Mouse (Mus musculus): ENCODE measurements at regions not wholly inside any gene's neighbourhood (a gene's known extent, or its start where the extent isn't known, plus 50 kb on each side); places are given as distances from the start of the nearest gene placed in this dataset.

DNA sequence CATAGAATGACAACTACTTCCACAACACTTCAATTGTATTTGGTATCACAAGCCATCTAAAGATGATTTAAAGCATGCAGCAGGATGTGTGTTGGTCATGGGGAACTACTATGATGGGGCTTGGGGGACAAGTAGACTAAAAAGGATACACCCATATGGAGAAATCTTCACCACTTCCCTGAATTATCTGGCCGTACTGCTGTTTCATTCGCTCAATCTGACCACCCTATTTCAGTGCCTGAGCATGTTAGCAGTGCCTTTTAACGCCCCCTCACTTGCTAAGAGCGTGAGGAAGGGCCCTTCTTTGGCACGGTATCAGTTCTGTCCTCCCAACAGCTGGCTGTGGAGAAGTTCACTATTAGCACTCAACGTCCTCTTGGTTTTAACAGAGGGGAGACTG, 132.6 kb upstream of the Pja1 start:
- in situ Hi-C loops (cut with MboI; ENCODE audit: low pct_unique_long_range_greater_than_20kb in 1 of 2, low sequenced_read_pairs in 2 of 2, unreplicated experiment in 1 of 2), result no loop called here

DNA sequence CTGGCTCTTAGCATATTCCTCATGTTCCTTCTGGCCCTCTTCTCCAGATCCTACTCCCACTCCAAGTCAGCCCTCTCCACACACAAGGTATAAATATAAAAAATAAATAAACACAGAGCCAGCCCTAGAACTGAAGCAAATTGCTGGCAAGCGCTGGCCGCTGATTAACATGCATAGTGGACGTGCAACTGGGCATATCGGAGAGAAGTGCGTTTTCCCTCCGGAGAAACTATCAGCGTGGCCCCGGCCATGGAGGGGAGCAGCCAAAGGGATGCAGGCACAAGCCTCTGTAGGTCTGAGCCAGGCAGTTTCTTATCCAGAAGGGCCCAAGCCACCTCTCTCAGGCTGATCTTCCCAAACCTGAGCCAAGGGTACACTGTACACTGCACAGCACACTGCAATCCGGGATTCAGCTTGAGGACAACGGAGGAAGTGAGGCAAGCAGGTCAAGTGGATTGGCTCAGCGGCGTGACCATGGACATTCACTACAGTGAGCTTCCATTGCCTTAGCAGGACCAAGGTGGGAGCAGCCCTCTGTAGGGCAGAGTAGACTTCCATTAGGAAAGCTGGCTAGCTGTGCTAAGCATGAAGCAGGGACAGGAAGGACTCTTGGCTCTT, 131.3 kb upstream of the Pja1 start:
- in situ Hi-C loops (cut with MboI; ENCODE audit: low pct_unique_long_range_greater_than_20kb in 1 of 2, low sequenced_read_pairs in 2 of 2, unreplicated experiment in 1 of 2), result no loop called here

DNA sequence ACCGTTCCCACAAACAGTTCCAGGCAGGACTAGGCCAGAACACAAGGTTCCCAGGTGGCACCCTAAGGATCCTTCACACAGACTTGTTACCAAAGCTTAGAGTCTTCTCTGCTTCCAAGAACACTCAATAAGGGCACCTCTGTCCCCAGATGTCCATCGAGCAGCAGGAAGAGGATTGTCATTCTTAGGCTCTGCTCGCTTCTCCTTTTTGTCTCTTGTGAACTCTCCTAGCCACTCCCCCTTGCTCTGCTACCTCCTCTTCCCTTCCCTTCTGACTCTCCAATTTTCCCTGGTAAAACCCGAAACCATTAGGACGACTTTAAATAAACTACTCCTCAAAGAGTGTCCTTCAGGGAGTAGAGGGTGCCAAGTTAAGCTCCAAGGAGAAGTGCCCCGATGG, 124.4 kb upstream of the Pja1 start:
- in situ Hi-C loops (cut with MboI; ENCODE audit: low pct_unique_long_range_greater_than_20kb in 1 of 2, low sequenced_read_pairs in 2 of 2, unreplicated experiment in 1 of 2), result no loop called here

DNA sequence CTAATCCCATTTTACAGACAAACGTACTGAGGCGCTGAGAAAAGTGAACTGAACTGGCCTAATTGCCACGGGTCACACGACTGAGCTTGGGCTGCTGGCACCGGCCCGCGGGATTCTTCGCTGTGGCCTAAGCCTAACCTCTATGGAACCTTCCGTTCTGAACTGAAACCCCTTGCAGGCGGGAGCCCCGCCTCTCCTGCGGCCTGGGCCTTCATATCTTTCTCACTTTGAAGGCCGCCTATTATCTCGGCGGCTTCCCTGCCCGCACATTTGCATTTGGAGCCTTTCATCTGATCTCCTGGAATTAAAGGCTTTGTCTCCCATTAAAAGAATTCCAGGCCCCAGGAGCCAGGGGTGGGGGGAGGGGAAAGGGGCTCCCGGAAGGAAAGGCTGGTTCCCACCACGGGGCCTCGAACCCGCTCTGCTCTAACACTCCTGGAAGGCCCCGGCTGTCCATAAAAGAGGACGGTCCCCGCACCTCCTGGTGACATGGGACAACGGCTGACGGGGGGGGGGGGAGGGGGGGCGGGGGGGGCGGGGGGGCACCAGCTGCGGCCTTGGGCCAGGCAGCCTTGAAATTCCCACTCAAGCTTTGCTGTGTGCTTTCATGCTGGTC, 122.9 kb upstream of the Pja1 start:
- in situ Hi-C loops (cut with MboI; ENCODE audit: low pct_unique_long_range_greater_than_20kb in 1 of 2, low sequenced_read_pairs in 2 of 2, unreplicated experiment in 1 of 2), result no loop called here

DNA sequence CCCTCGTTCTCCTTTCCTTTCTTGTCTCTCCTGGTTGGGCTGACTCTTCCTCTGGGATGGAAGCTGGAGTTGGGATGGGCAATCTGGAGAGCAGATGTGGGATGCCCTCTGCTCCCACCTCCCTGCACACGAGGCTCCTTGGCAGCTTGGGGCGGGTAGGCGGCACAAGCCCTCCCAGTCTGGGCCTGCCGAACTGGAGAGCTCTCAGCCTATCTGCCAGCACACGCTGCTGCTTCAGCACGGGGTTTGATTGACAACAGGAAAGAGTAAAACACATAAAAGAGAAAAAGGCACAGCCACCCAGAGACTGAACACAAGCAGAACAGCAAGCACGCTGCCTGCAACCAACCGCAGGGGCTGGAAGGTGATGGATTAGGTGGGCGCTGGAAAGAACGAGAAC, 121.9 kb upstream of the Pja1 start:
- in situ Hi-C loops (cut with MboI; ENCODE audit: low pct_unique_long_range_greater_than_20kb in 1 of 2, low sequenced_read_pairs in 2 of 2, unreplicated experiment in 1 of 2), result no loop called here

DNA sequence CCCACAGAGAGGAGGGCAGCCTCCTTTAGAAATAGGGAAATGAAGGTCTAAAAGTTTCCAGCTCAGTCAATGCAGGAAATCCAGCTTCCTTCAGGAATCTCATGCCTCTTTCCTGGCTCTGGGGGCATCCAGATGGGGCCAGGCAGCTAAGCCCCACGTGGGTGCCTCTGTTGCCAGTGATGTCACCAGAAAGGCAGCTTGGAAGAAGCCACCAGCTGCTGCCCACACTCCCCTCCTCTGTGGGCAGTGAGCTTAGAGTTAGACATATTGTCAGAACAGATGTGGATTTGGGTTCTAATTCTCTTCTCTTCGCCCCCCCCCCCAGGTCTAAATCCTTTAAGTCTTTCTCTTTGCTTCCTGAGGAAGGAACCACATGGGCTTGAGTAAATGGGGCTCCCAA, 116.2 kb upstream of the Pja1 start:
- in situ Hi-C loops (cut with MboI; ENCODE audit: low pct_unique_long_range_greater_than_20kb in 1 of 2, low sequenced_read_pairs in 2 of 2, unreplicated experiment in 1 of 2), result loop anchor here in 1 of 2 experiments (10.0 kb wide), 1 partner anchor 452 kb away; the partner anchor contains the start of gene Efnb1

DNA sequence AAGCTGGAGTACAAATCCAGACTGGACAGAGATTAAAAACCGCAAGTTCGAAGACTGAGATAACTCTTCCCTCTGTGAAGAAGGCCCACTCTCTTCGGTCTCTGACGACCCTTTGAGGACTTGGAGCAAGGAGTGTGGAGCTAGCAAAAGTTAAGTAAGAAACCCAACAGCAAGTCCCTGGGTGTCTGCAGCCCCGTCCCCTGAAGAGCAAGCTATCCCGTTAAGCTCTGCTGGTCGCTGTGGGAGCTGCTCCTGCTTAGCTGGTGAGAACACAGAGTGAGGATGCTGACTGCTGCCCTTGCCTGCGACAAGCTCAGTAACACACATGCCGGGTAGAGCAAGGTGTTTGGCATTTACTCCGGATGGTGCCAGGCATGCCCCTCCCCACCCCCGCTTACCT, 115.2 kb upstream of the Pja1 start:
- in situ Hi-C loops (cut with MboI; ENCODE audit: low pct_unique_long_range_greater_than_20kb in 1 of 2, low sequenced_read_pairs in 2 of 2, unreplicated experiment in 1 of 2), result loop anchor here in 1 of 2 experiments (10.0 kb wide), 1 partner anchor 451 kb away; the partner anchor contains the start of gene Efnb1

DNA sequence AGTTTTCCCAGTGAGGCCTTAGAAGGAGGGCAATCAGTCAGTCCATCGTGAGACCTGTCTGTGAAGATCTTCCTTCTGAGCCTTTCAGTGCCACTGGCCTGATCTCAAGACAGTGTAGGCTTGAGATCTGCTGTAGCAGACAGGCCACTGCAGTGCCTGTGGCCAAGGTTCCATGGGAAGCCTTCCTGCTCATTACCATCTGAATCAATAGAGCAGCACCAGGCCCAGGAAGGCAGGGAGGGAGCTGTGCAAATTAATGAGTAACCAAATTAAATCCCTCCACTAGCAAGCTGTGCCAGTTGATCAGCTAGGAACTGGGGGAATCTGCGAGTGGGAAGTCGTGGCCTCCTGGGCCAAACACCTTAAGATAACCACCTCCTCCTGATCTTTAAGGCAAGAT, 114.6 kb upstream of the Pja1 start:
- in situ Hi-C loops (cut with MboI; ENCODE audit: low pct_unique_long_range_greater_than_20kb in 1 of 2, low sequenced_read_pairs in 2 of 2, unreplicated experiment in 1 of 2), result loop anchor here in 1 of 2 experiments (10.0 kb wide), 1 partner anchor 451 kb away; the partner anchor contains the start of gene Efnb1

DNA sequence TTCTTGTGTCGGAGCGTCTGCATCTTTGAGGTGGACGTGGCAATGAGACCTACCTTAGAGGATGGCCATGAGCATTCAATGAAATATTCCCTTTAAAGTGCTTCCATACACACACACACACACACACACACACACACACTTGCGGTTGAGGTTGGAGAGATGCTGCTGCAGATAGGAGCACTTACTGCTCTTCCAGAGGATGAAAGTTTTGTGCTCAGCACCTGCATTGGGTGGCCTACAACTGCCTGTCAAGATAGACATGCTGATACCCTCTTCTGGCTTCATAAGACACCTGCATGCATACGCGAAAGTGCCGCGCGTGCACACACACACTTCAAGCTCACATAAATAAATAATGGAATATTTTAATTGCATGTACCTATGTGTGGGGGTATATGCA, 111.5 kb upstream of the Pja1 start:
- in situ Hi-C loops (cut with MboI; ENCODE audit: low pct_unique_long_range_greater_than_20kb in 1 of 2, low sequenced_read_pairs in 2 of 2, unreplicated experiment in 1 of 2), result loop anchor here in 1 of 2 experiments (10.0 kb wide), 1 partner anchor 448 kb away; the partner anchor contains the start of gene Efnb1

DNA sequence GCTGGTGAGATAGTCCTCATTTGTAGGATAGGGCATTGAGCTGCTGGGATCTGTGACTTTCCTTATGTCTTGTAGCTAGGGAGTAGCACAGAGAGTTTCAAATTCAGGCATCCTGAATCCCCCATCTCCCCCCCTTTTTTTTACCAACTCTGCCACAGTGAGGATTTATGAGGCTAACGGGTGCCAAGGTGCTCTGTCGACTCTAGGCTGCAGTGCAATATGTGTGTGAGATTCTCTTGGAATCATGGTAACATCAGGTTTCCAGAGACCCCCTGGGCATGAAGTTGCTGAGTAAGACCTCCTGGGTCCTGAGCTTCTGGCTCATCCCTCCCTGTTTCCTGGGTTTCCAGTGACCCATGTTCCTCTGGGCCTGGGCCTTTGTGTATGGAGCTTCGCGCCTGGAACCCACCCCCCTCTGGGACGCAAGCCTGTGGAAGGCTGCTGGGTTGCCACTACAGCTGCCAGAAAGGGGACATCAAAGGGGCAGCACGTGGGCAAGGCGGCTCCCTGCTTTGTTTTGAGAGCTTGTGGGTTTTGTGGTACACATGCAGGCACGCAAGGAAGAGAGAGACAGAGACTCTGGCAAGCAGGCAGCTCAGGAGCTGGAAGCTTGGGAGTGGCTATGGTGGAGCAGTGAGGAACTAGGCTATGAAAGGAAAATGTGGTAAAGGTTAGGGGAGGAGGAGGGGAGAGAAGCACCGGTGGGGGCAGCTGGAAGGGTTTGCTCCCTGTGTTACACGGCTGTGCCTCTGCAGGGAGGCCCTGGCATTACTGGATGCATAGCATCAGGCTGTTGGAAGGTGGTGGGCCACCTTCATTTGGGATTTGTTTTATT, 110.8 kb upstream of the Pja1 start:
- in situ Hi-C loops (cut with MboI; ENCODE audit: low pct_unique_long_range_greater_than_20kb in 1 of 2, low sequenced_read_pairs in 2 of 2, unreplicated experiment in 1 of 2), result loop anchor here in 1 of 2 experiments (10.0 kb wide), 1 partner anchor 447 kb away; the partner anchor contains the start of gene Efnb1

DNA sequence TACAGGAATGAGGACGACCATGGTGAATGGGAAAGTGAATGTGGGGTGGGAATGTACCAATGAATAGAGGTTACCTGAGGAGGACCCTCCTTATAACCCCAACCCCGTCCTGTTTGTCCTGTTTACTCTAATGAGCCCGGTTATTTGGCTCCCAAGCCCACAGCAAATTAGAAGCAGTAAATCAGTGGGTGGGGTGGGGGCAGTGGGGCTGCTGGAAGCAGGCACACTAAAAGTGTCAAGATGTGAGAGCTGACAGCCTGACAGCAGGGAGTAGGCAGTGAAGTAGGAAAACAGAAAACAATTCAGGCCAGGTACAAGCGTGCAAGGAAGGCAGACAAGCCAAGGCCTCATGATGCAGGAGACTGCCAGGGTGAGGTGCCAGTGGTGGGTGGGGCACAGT, 108.1 kb upstream of the Pja1 start:
- in situ Hi-C loops (cut with MboI; ENCODE audit: low pct_unique_long_range_greater_than_20kb in 1 of 2, low sequenced_read_pairs in 2 of 2, unreplicated experiment in 1 of 2), result loop anchor here in 1 of 2 experiments (10.0 kb wide), 1 partner anchor 444 kb away; the partner anchor contains the start of gene Efnb1

DNA sequence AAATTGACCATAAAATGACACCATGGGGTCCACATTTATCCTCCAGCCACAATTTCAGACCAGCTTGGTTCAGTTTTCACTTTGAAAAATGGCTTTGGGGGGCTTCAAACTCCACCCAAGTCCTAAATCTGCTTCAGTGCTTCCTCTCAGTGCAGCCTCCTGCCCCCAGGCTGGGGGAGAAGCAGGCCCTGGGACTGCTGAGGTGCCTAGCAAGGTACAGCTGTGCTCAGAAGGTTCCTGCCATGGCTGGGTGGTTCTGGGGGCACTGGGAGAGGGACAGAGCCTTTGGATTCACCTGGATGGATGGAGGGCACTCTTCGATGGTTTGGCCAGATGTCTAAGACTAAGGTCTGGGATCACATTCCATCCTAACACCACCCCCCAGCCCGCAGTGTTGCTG, 107.7 kb upstream of the Pja1 start:
- in situ Hi-C loops (cut with MboI; ENCODE audit: low pct_unique_long_range_greater_than_20kb in 1 of 2, low sequenced_read_pairs in 2 of 2, unreplicated experiment in 1 of 2), result loop anchor here in 1 of 2 experiments (10.0 kb wide), 1 partner anchor 444 kb away; the partner anchor contains the start of gene Efnb1

DNA sequence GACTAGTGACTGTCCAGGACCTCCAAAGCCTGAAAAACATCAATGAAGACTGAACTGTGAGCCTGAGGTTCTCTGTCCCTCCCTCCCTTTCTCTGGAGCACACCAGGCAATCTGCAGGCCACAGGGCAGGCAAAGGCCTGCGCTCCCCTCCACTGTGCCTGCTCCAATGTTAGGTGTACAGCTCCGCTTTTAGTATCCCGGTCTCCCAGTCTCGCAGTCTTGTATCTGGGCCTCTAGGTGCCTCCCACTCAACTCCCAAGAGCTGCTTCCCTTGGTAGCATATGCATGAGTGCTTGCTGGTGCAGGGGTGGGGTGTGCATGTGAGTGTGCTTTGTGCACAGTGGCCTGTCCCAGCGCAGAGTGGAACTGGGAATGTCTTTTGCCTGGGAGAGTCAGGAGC, 104.0 kb upstream of the Pja1 start:
- in situ Hi-C loops (cut with MboI; ENCODE audit: low pct_unique_long_range_greater_than_20kb in 1 of 2, low sequenced_read_pairs in 2 of 2, unreplicated experiment in 1 of 2), result loop anchor here in 1 of 2 experiments (10.0 kb wide), 1 partner anchor 440 kb away; the partner anchor contains the start of gene Efnb1

DNA sequence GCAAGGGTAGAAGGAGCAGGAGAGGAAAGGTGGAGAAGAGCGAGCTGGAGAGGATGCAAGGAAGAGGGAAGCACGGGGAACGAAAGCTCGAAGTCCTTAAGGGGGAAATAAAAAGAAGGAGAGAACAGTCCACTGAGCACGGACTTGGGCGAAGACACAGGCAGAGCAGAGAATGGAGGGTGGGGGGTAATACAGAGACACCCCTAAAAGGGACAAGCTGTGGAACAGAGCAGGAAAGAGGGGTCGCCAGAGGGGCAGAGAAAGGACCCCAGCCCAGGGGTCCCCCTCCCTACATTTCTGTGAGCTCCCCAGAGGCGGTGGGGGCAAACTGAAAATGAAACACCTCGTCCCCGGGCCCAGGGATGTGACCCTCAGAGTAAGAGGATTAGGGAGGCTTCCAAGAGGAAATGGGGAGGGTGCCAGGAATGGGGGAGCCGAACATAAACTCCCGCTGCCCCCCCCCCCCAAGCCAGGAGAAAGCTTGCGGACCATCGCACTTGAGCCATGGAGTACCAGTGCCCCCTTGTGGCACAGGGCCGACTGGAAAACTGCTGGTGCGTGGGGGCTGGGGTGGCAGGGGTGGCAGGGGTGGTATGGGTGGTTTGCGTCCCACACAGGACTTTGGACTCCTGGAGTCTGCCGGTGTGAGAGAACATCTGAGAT, 103.5 kb upstream of the Pja1 start:
- in situ Hi-C loops (cut with MboI; ENCODE audit: low pct_unique_long_range_greater_than_20kb in 1 of 2, low sequenced_read_pairs in 2 of 2, unreplicated experiment in 1 of 2), result loop anchor here in 1 of 2 experiments (10.0 kb wide), 1 partner anchor 440 kb away; the partner anchor contains the start of gene Efnb1

DNA sequence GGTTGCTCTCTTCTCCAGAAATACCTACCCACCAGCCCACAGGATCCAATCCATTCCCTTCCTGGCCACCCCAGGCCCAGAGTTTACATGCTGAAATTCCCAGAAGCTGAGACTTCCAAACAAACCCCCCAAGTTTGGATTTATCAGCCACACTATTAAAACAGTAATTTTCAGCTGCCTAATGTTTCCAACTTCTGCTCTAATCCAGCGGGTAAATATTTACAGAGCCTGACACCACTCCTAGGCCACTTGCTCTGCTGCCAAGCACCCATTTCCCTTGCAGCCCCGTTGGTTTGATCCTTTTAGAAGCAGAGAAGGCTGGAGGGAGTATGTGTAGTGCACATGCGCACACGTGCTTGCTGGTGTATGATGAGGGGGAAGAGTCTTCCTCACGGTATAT, 99.1 kb upstream of the Pja1 start:
- in situ Hi-C loops (cut with MboI; ENCODE audit: low pct_unique_long_range_greater_than_20kb in 1 of 2, low sequenced_read_pairs in 2 of 2, unreplicated experiment in 1 of 2), result loop anchor here in 1 of 2 experiments (10.0 kb wide), 1 partner anchor 435 kb away; the partner anchor contains the start of gene Efnb1

DNA sequence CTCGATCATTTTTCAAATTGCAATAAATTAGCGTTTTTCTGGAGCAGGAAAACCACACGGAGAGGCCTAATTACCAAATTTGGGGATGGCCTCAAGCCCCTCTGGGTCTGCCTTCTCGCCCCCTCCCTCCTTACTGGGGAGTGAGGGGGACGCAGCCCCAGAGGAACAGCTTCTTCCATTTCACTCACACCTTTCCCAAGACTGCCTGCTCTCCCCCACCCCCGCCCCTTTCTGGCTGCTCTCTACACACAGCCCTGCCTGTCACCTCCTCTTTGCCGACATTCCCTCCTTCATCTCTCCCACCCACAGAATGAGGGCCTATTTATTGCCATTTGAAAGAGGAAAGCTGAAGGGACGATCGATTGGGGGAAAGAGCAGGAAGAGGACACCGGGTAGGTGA, 97.2 kb upstream of the Pja1 start:
- in situ Hi-C loops (cut with MboI; ENCODE audit: low pct_unique_long_range_greater_than_20kb in 1 of 2, low sequenced_read_pairs in 2 of 2, unreplicated experiment in 1 of 2), result no loop called here

DNA sequence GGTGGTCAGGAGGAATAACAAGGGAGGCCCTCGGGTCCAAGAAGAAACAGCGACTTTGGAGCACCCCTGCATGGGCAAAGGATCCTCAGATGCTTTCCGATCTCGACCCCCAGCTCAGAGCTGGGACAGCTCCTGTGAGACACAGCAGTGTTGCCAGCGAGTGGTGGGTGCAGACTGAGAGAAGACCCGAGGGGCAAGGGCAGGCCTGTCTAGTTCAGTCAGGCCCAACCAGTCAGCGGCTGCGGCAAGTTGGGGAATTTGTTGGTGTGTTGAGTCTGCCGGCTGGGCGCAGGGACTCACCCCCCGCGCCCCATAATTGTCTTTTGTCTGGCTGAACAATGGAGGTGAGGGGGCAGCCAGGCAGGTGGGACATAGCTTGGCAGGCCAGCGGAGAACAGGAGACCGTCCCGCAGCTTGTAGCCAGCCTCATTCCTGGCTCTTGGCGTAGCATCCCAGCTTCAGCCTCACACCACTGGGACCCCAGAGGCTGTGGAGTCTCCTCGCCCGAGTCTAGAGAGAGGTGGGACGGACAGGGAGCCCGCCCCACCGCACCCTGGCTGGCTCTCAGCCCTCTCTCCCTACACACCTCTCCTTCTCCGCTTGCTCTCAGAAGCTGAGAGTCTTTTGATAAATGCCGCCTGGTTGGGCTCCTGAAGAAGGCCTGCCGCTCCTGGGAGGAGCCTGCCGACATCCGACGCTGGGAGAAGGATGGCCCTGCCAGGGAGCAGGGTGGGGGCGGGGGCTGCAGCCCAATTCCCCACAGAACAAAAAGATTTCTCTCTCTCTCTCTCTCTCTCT, 96.5 kb upstream of the Pja1 start:
- in situ Hi-C loops (cut with MboI; ENCODE audit: low pct_unique_long_range_greater_than_20kb in 1 of 2, low sequenced_read_pairs in 2 of 2, unreplicated experiment in 1 of 2), result no loop called here

DNA sequence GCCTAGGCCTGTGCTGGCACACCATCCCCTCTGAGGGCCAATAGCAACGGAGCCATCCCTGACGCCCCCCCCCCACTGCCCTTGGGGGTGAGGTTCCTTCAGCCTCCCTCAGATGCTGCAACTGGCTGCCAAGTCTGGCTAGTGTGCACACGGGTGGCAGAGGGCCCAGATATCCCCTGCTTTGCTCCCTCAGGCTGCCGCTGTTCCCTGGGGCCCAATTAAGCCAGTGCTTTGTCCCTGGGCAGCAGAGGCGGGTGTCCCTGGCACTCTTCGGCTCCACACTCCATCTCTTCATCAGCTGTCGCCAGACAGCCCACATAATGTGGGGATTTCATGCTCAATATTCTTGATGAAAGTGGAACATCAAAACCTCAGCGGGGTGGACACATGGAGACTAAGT, 90.9 kb upstream of the Pja1 start:
- in situ Hi-C loops (cut with MboI; ENCODE audit: low pct_unique_long_range_greater_than_20kb in 1 of 2, low sequenced_read_pairs in 2 of 2, unreplicated experiment in 1 of 2), result no loop called here
